Mouse (Mus musculus) C2C12 (cell line): ENCODE measurements at regions not wholly inside any gene's neighbourhood (a gene's known extent, or its start where the extent isn't known, plus 50 kb on each side); places are given as distances from the start of the nearest gene placed in this dataset.

ENCODE experiments used
- H3K27me3 ChIP-seq: one replicate; pipeline ENCODE4 v1.6.1; 2011; ENCODE audit not compliant: control insufficient read depth, insufficient read depth, insufficient read length
- H3K36me3 ChIP-seq: one replicate; pipeline ENCODE4 v1.6.1; 2011; ENCODE audit not compliant: control insufficient read depth, insufficient read depth
- H3K4me3 ChIP-seq: one replicate; pipeline ENCODE4 v1.5.1; 2011; ENCODE audit warnings: mild to moderate bottlenecking, control low read depth; ENCODE audit not compliant: poor library complexity, insufficient read depth, severe bottlenecking
- H3K79me2 ChIP-seq: one replicate; pipeline ENCODE4 v1.6.1; 2011; ENCODE audit not compliant: control insufficient read depth, insufficient read depth
- H3K79me3 ChIP-seq: one replicate; pipeline ENCODE4 v1.6.1; 2011; ENCODE audit warnings: low read depth, control low read depth
- H3ac ChIP-seq: one replicate; pipeline ENCODE3; 2011; ENCODE audit warnings: low read depth; ENCODE audit not compliant: control insufficient read depth, insufficient read length
- CEBPB ChIP-seq: IDR thresholded peaks from one replicate; pipeline ENCODE4 v1.6.1; 2011; ENCODE audit warnings: low read depth, mild to moderate bottlenecking, control low read depth, moderate library complexity
- CTCF ChIP-seq: IDR thresholded peaks from one replicate; pipeline ENCODE4 v1.5.1; 2011; ENCODE audit not compliant: control insufficient read depth, insufficient read depth, insufficient read length
- FOSL1 ChIP-seq: IDR thresholded peaks from one replicate; pipeline ENCODE4 v1.8.0; 2011; ENCODE audit warnings: mild to moderate bottlenecking, low read length; ENCODE audit not compliant: poor library complexity, insufficient read depth, severe bottlenecking
- MAX ChIP-seq: IDR thresholded peaks from one replicate; pipeline ENCODE4 v1.6.1; 2011; ENCODE audit warnings: mild to moderate bottlenecking, control low read depth
- MYOD1 ChIP-seq: IDR thresholded peaks from one replicate; pipeline ENCODE4 v1.6.1; 2011; ENCODE audit warnings: low read depth; ENCODE audit not compliant: control insufficient read depth, insufficient read length
- MYOG ChIP-seq: IDR thresholded peaks from one replicate; pipeline ENCODE4 v1.6.1; 2011; ENCODE audit not compliant: control insufficient read depth, insufficient read length; ENCODE audit errors: extremely low read depth
- USF1 ChIP-seq: IDR thresholded peaks from one replicate; pipeline ENCODE4 v1.6.1; 2011; ENCODE audit warnings: low read depth, mild to moderate bottlenecking, control low read depth, moderate library complexity

- TF ChIP-seq CTCF (no peak), MYOG (no peak), MYOD1 (peak; percentile 80), CEBPB (peak; percentile 72), MAX (peak; percentile 70), USF1 (no peak), FOSL1 (peak; percentile 81)
- Histone ChIP-seq H3K79me2 (no peaks in the 10 kb centered on the region), H3K27me3 (no peaks in the 10 kb centered on the region), H3ac (no peak overlapping the region), H3K36me3 (no peaks in the 10 kb centered on the region), H3K79me3 (no peaks in the 10 kb centered on the region), H3K4me3 (no peak overlapping the region)
Measured at GRCm38 (mm10) chr13:63700747-63701146, 114.3 kb upstream of the Ercc6l2 start.

DNA sequence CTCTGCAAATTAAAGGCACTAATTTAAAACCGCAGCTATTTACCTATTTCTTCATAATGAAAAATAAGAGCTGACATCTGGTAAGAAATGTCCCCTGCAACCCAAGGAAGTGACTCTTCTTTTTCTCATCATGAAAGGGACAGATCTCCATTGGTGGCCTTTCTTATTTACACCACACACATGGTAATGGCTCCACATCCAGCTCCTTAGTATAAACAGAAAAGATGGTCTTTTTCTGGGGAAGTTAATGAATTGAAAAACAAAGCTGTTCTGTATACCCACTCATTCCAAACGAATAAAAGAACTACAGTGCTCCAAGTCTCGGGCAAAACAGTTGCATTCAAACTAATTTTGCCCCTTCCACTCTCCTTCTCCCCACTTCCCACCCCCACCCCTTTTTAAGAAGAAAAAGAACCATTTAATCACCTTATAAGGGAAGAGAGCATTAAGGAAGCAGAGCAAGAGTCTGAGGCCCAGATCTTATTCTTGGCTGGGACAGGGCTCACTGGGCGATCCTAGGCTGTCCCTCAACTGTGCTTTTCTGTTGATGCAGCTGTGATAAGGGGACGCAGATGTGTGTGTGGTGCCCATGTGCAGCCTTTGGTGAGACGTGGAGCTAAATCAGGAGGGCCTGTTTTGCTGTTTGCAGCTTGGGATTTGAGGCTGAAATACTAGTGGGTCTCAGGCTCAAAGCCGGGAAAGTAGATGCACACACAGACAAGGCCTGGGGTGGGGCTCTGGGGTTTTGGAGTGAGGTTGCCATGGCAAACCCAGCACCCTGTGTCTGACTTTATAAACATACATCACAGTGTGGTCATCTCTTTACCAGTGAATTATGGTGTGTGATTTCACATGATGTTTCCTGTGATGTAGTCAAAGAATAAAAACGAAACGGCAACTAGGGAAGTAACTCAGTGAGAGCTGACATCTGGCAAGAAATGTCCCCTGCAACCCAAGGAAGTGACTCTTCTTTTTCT lies 113.6 kb upstream of the Ercc6l2 start:
- Histone ChIP-seq H3ac (no peak overlapping the region), H3K79me3 (no peaks in the 10 kb centered on the region), H3K79me2 (no peaks in the 10 kb centered on the region), H3K36me3 (no peaks in the 10 kb centered on the region), H3K27me3 (no peaks in the 10 kb centered on the region), H3K4me3 (no peak overlapping the region)
- TF ChIP-seq CEBPB, result no peak
- peak; percentile 34 for TF ChIP-seq USF1
- TF ChIP-seq MYOD1, result no peak
- TF ChIP-seq MAX, result no peak
- TF ChIP-seq FOSL1, result no peak
- no peak for TF ChIP-seq CTCF
- TF ChIP-seq MYOG, result no peak

- no peaks in the 10 kb centered on the region for H3K79me2 ChIP-seq
- H3K27me3 ChIP-seq, result peaks cover 9% of the 10 kb centered on the region
- H3K79me3 ChIP-seq, result no peaks in the 10 kb centered on the region
- H3K36me3 ChIP-seq, result no peaks in the 10 kb centered on the region
- no peak for TF ChIP-seq MAX
- TF ChIP-seq MYOG, result no peak
- TF ChIP-seq FOSL1, result no peak
- no peak for TF ChIP-seq MYOD1
- TF ChIP-seq CEBPB, result no peak
- no peak overlapping the region for H3ac ChIP-seq
- H3K4me3 ChIP-seq, result no peak overlapping the region
Measured at GRCm38 (mm10) chr13:63708567-63708966, 106.5 kb upstream of the Ercc6l2 start.

DNA sequence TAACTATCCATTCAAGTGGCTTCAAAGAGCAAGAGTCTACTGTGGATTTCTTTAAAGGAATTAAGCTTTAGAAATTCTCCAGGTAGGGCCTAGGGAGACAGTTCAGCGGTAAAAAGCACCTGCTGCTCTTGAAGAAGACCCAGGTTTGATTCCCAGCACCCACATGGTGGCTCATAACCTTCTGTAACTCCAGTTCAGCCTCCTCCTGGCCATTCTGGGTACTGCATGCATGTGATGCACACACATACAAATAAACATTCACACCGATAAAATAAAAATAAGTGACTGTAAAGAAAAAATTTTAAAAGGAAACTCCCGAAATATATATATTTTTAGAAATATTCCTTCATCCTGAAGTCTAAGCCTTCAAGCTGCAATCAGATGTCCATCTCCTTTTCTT lies 101.9 kb upstream of the Ercc6l2 start:
- Histone ChIP-seq H3K27me3 (peaks cover 4% of the 10 kb centered on the region), H3K79me2 (no peaks in the 10 kb centered on the region), H3K79me3 (no peaks in the 10 kb centered on the region), H3K36me3 (no peaks in the 10 kb centered on the region), H3ac (no peak overlapping the region), H3K4me3 (no peak overlapping the region)
- TF ChIP-seq CTCF (no peak), FOSL1 (no peak), CEBPB (no peak), MAX (no peak), USF1 (no peak), MYOD1 (no peak), MYOG (no peak)

GRCm38 (mm10) chr13:63716498-63716897 lies 98.5 kb upstream of the Ercc6l2 start:
- no peaks in the 10 kb centered on the region for H3K27me3 ChIP-seq
- H3ac ChIP-seq, result no peak overlapping the region
- H3K4me3 ChIP-seq, result no peak overlapping the region
- no peaks in the 10 kb centered on the region for H3K36me3 ChIP-seq
- H3K79me2 ChIP-seq, result no peaks in the 10 kb centered on the region
- no peak for TF ChIP-seq MYOG
- no peak for TF ChIP-seq MYOD1
- TF ChIP-seq CEBPB, result no peak
- no peak for TF ChIP-seq CTCF
- TF ChIP-seq USF1, result no peak
- no peak for TF ChIP-seq FOSL1
- no peak for TF ChIP-seq MAX
- no peaks in the 10 kb centered on the region for H3K79me3 ChIP-seq

DNA sequence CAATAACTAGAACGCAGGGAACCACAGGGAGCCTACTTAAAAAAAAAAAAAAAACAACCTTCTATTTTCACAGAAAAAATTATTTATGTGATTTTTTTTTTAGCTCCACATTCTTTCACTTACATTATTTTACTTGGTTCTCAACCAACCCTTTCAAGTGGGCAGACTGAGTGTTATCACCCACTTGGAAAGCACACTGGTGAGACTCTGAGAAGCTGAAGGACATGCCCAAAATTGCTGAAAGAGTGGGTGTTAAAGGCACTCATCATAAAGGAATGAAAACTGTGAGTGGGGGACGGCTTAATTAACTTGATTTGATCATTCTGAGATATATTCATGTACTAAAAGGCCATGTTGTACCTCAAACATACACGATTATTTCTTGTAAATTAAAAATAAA lies 97.8 kb upstream of the Ercc6l2 start:
- no peaks in the 10 kb centered on the region for H3K36me3 ChIP-seq
- H3K79me3 ChIP-seq, result no peaks in the 10 kb centered on the region
- no peaks in the 10 kb centered on the region for H3K27me3 ChIP-seq
- H3K79me2 ChIP-seq, result no peaks in the 10 kb centered on the region
- no peak overlapping the region for H3K4me3 ChIP-seq
- no peak for TF ChIP-seq MYOD1
- TF ChIP-seq CTCF, result no peak
- TF ChIP-seq MYOG, result no peak
- H3ac ChIP-seq, result no peak overlapping the region
